Mouse (Mus musculus): ENCODE results near the gene Tff2. TPM values are rescaled to one million over a fixed set of nuclear protein-coding genes. Genes with fewer than 3 reads are reported as not detected.

Gene Tff2
- not detected for total RNA-seq (2021)

GRCm38 (mm10) chr17:31144040-31145037 lies at the start of gene Tff2:
Gene Tff2, minus strand, starts transcription at chr17:31144282.
- intact Hi-C loops (cut with DNase I): no loop called here
- peak in 1 of 2 experiments; percentile 44 for DNase-seq (ENCODE audit: extremely low spot score in 1 of 2, low spot score in 2 of 2)

- DNase-seq (ENCODE audit: extremely low spot score in 1 of 2, low spot score in 2 of 2): no peak
- intact Hi-C loops (cut with DNase I): no loop called here
Measured at GRCm38 (mm10) chr17:31193360-31193759, 49.3 kb upstream of the Tff2 start.

- intact Hi-C loops (cut with DNase I): no loop called here
- no peak for DNase-seq (ENCODE audit: extremely low spot score in 1 of 2, low spot score in 2 of 2)
Measured at GRCm38 (mm10) chr17:31192663-31193062, 48.6 kb upstream of the Tff2 start.

GRCm38 (mm10) chr17:31191825-31192224 lies 47.7 kb upstream of the Tff2 start:
- no peak for DNase-seq (ENCODE audit: extremely low spot score in 1 of 2, low spot score in 2 of 2)
- intact Hi-C loops (cut with DNase I): no loop called here

- intact Hi-C loops (cut with DNase I): loop anchor here (5.0 kb wide), 2 partner anchors 50 to 175 kb away; no protein-coding TSS in a partner anchor
- peak; percentile 53 to 79 for DNase-seq (ENCODE audit: extremely low spot score in 1 of 2, low spot score in 2 of 2)
Measured at GRCm38 (mm10) chr17:31187370-31187769, 43.3 kb upstream of the Tff2 start.

GRCm38 (mm10) chr17:31184269-31184990 lies 40.3 kb upstream of the Tff2 start:
- intact Hi-C loops (cut with DNase I): no loop called here

GRCm38 (mm10) chr17:31183180-31183974 lies 39.3 kb upstream of the Tff2 start:
- no peak for DNase-seq (ENCODE audit: extremely low spot score in 1 of 2, low spot score in 2 of 2)
- intact Hi-C loops (cut with DNase I): no loop called here

More at GRCm38 (mm10) chr17:31184269-31184990, 40.3 kb upstream of the Tff2 start:
- DNase-seq (ENCODE audit: extremely low spot score in 1 of 2, low spot score in 2 of 2): no peak

GRCm38 (mm10) chr17:31181490-31181889 lies 37.4 kb upstream of the Tff2 start:
- intact Hi-C loops (cut with DNase I): no loop called here
- DNase-seq (ENCODE audit: extremely low spot score in 1 of 2, low spot score in 2 of 2): no peak

GRCm38 (mm10) chr17:31176321-31176720 lies 32.2 kb upstream of the Tff2 start:
- intact Hi-C loops (cut with DNase I): no loop called here
- DNase-seq (ENCODE audit: extremely low spot score in 1 of 2, low spot score in 2 of 2): no peak

GRCm38 (mm10) chr17:31169796-31170195 lies 25.7 kb upstream of the Tff2 start:
- DNase-seq (ENCODE audit: extremely low spot score in 1 of 2, low spot score in 2 of 2): no peak
- intact Hi-C loops (cut with DNase I): no loop called here

GRCm38 (mm10) chr17:31165127-31165526 lies 21.0 kb upstream of the Tff2 start, which contains the start of gene Tff1:
Gene Tff1, minus strand, starts transcription at chr17:31165277.
- intact Hi-C loops (cut with DNase I): no loop called here
- no peak for DNase-seq (ENCODE audit: extremely low spot score in 1 of 2, low spot score in 2 of 2)

GRCm38 (mm10) chr17:31163821-31164220 lies 19.7 kb upstream of the Tff2 start:
- DNase-seq (ENCODE audit: extremely low spot score in 1 of 2, low spot score in 2 of 2): no peak
- intact Hi-C loops (cut with DNase I): loop anchor here (5.0 kb wide), 1 partner anchor 73 kb away; no protein-coding TSS in a partner anchor

- intact Hi-C loops (cut with DNase I): loop anchor here (5.0 kb wide), 1 partner anchor 75 kb away; no protein-coding TSS in a partner anchor
- no peak for DNase-seq (ENCODE audit: extremely low spot score in 1 of 2, low spot score in 2 of 2)
Measured at GRCm38 (mm10) chr17:31162607-31163006, 18.5 kb upstream of the Tff2 start.

- no peak for DNase-seq (ENCODE audit: extremely low spot score in 1 of 2, low spot score in 2 of 2)
- intact Hi-C loops (cut with DNase I): loop anchor here (5.0 kb wide), 1 partner anchor 77 kb away; no protein-coding TSS in a partner anchor
Measured at GRCm38 (mm10) chr17:31160291-31160690, 16.2 kb upstream of the Tff2 start.

GRCm38 (mm10) chr17:31157921-31158320 lies 13.8 kb upstream of the Tff2 start:
- no peak for DNase-seq (ENCODE audit: extremely low spot score in 1 of 2, low spot score in 2 of 2)
- intact Hi-C loops (cut with DNase I): no loop called here

- no peak for DNase-seq (ENCODE audit: extremely low spot score in 1 of 2, low spot score in 2 of 2)
- intact Hi-C loops (cut with DNase I): no loop called here
Measured at GRCm38 (mm10) chr17:31153785-31154184, 9.7 kb upstream of the Tff2 start.

GRCm38 (mm10) chr17:31152966-31153499 lies 9.0 kb upstream of the Tff2 start:
- intact Hi-C loops (cut with DNase I): no loop called here
- no peak for DNase-seq (ENCODE audit: extremely low spot score in 1 of 2, low spot score in 2 of 2)

GRCm38 (mm10) chr17:31152512-31152911 lies 8.4 kb upstream of the Tff2 start:
- no peak for DNase-seq (ENCODE audit: extremely low spot score in 1 of 2, low spot score in 2 of 2)

More at GRCm38 (mm10) chr17:31152512-31152911, 8.4 kb upstream of the Tff2 start:
- intact Hi-C loops (cut with DNase I): no loop called here

All from left cerebral cortex, postnatal 10 days (tissue).